Mouse (Mus musculus) heart, adult 18-20 months (tissue): Measurements from ENCODE around the gene Tgm2. TPM values are rescaled to one million over a fixed set of nuclear protein-coding genes. Genes with fewer than 3 reads are reported as not detected.

ENCODE experiments used
- DNase-seq, 2 experiments: peaks; one replicate each; pipeline ENCODE4 v3.0.0; 2021 to 2022; ENCODE audit warnings: mixed read lengths in 1 of 2
- total RNA-seq, 2 experiments: library from RNA; stranded (reverse); gene quantifications; 2 replicates each; pipeline ENCODE4 v1.2.3; 2021

Gene Tgm2
- total RNA-seq, 2 experiments from 2014 or later = 247 to 266 TPM

GRCm38 (mm10) chr2:158113591-158114257 is 32.5 kb downstream of the Tgm2 start:
- DNase-seq = peak; percentile 89 to 91

- DNase-seq = peak in 1 of 2 experiments; percentile 45
Measured at GRCm38 (mm10) chr2:158109516-158109915, 36.7 kb downstream of the Tgm2 start.

- peak; percentile 71 to 82 for DNase-seq
Measured at GRCm38 (mm10) chr2:158106947-158107587, 39.2 kb downstream of the Tgm2 start.

GRCm38 (mm10) chr2:158105605-158106004 is 40.6 kb downstream of the Tgm2 start:
- peak in 1 of 2 experiments; percentile 62 for DNase-seq

- DNase-seq = no peak
Measured at GRCm38 (mm10) chr2:158104966-158105365, 41.3 kb downstream of the Tgm2 start.

GRCm38 (mm10) chr2:158101768-158102167 is 44.5 kb downstream of the Tgm2 start:
- DNase-seq = no peak

GRCm38 (mm10) chr2:158099537-158099936 is 46.7 kb downstream of the Tgm2 start:
- no peak for DNase-seq

GRCm38 (mm10) chr2:158098730-158099129 is 47.5 kb downstream of the Tgm2 start:
- DNase-seq = no peak

GRCm38 (mm10) chr2:158097071-158097470 is 49.2 kb downstream of the Tgm2 start:
- DNase-seq = no peak

- peak; percentile 45 to 55 for DNase-seq
Measured at GRCm38 (mm10) chr2:158094846-158095245, 51.4 kb downstream of the Tgm2 start.

- DNase-seq = peak; percentile 44 to 48
Measured at GRCm38 (mm10) chr2:158094300-158094699, 51.9 kb downstream of the Tgm2 start.

- peak; percentile 40 to 56 for DNase-seq
Measured at GRCm38 (mm10) chr2:158093345-158093744, 52.9 kb downstream of the Tgm2 start.

- no peak for DNase-seq
Measured at GRCm38 (mm10) chr2:158090096-158090495, 56.1 kb downstream of the Tgm2 start.

- no peak for DNase-seq
Measured at GRCm38 (mm10) chr2:158084486-158084885, 61.8 kb downstream of the Tgm2 start.

- no peak for DNase-seq
Measured at GRCm38 (mm10) chr2:158080622-158081241, 65.5 kb downstream of the Tgm2 start.

GRCm38 (mm10) chr2:158079843-158080395 is 66.3 kb downstream of the Tgm2 start:
- no peak for DNase-seq

GRCm38 (mm10) chr2:158078971-158079370 is 67.3 kb downstream of the Tgm2 start:
- no peak for DNase-seq

- no peak for DNase-seq
Measured at GRCm38 (mm10) chr2:158077981-158078380, 68.3 kb downstream of the Tgm2 start.

GRCm38 (mm10) chr2:158076690-158077089 is 69.5 kb downstream of the Tgm2 start:
- DNase-seq = no peak

- no peak for DNase-seq
Measured at GRCm38 (mm10) chr2:158074835-158075234, 71.4 kb downstream of the Tgm2 start.

GRCm38 (mm10) chr2:158071633-158071995 is 74.6 kb downstream of the Tgm2 start:
- DNase-seq = no peak

GRCm38 (mm10) chr2:158070885-158071632 is 75.2 kb downstream of the Tgm2 start:
- DNase-seq = no peak
